Mouse (Mus musculus): Measurements from ENCODE around the gene Selenop.

- TF ChIP-seq GATA1 (IDR thresholded peaks at IDR 0.05; ENCODE audit: borderline replicate concordance, low read length) (no peak), FLI1 (IDR thresholded peaks at IDR 0.05; ENCODE audit: low read length) (no peak)
Observed at GRCm38 (mm10) chr15:3231004-3231403, 37.3 kb upstream of the Selenop start.
